Mouse (Mus musculus) intestine, embryonic 14.5 days (tissue): ENCODE measurements around the gene Gab1. TPM values are rescaled to one million over a fixed set of nuclear protein-coding genes. Genes with fewer than 3 reads are reported as not detected.

Source experiments
- ATAC-seq: fragments of 200-750 bp; cut with Nextera tagmentation; replicated peaks from 2 replicates; pipeline ENCODE4 v1.8.0; 2017; ENCODE audit warnings: low read depth, moderate number of reproducible peaks, moderate TSS enrichment, moderate library complexity; ENCODE audit not compliant: low FRiP score, low TSS enrichment
- DNase-seq: peaks from one replicate; pipeline ENCODE4 v3.0.0-alpha.2; 2018; ENCODE audit warnings: low spot score
- H3K27ac ChIP-seq: fragments of 300-500 bp; sonication (generic); 2 replicates; pipeline ENCODE4 v1.5.1; 2014; ENCODE audit warnings: low read depth, mild to moderate bottlenecking, control low read depth
- H3K27me3 ChIP-seq: fragments of 300-500 bp; sonication (generic); replicated peaks from 2 replicates; pipeline ENCODE4 v1.6.1; 2014; ENCODE audit warnings: low read length, control low read depth; ENCODE audit not compliant: control insufficient read depth, insufficient read depth
- H3K36me3 ChIP-seq: fragments of 300-500 bp; sonication (generic); 2 replicates; pipeline ENCODE4 v1.6.1; 2014; ENCODE audit warnings: low read length, control low read depth; ENCODE audit not compliant: control insufficient read depth, insufficient read depth
- H3K4me1 ChIP-seq: fragments of 300-500 bp; sonication (generic); replicated peaks from 2 replicates; pipeline ENCODE4 v1.6.1; 2014; ENCODE audit warnings: low read length, control low read depth, mixed read lengths; ENCODE audit not compliant: control insufficient read depth, insufficient read depth
- H3K4me2 ChIP-seq: fragments of 300-500 bp; sonication (generic); 2 replicates; pipeline ENCODE4 v1.6.1; 2014; ENCODE audit warnings: low read length
- H3K4me3 ChIP-seq: fragments of 300-500 bp; sonication (generic); 2 replicates; pipeline ENCODE4 v1.5.1; 2014; ENCODE audit warnings: low read depth, low read length, control low read depth, mixed read lengths
- H3K9ac ChIP-seq: fragments of 300-500 bp; sonication (generic); 2 replicates; pipeline ENCODE4 v1.6.1; 2014; ENCODE audit warnings: mild to moderate bottlenecking, low read length
- H3K9me3 ChIP-seq: fragments of 300-500 bp; sonication (generic); 2 replicates; pipeline ENCODE4 v1.6.1; 2016; ENCODE audit warnings: low read length, control low read depth; ENCODE audit not compliant: control insufficient read depth
- WGBS: fragments of 180-500 bp; shearing (Covaris S2); extraction: QIAGEN DNeasy Blood & Tissue Kit; methylation state at CpG from one replicate; pipeline ENCODE4 v1.1.7; 2014; 5-methylcytosine and 5-hydroxymethylcytosine counted together
- polyA plus RNA-seq: library from polyadenylated mRNA; unstranded; fragments of >200 nt; fragmentation: Nextera tagmentation; extraction: Ambion mirVana; gene quantifications from 2 replicates; pipeline ENCODE4 v1.2.1, GENCODE M21; 2014

Gab1 gene
- polyA plus RNA-seq, 1 experiment from 2014 or later = 23.9 TPM

DNA sequence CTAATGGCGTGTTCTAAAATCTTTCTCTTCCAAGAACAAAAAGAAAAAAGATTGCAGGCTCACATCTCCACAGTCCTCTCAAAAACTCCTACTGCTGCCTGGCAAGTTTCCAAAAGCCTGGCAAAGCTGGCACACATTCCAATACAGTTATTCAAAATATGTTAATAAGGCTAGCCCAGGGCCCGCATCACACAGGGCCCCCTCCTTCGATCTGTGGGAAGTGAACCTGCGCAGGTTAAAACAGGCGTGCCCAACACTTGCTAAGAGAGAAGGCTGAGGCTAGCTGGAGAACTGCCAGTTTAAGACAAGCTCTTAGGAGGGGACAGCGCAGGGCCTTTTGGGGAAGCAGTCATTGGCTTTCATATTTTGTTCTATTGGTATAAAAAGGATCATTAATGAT is 23.7 kb downstream of the Gab1 start:
- 75% methylated on average over 6 of the region's 6 CpGs for WGBS
- no peak overlapping the region for H3K4me2 ChIP-seq
- peaks cover 29% of the 10 kb centered on the region for H3K4me1 ChIP-seq
- no peak overlapping the region for H3K9ac ChIP-seq
- ATAC-seq = no peak
- no peaks in the 10 kb centered on the region for H3K36me3 ChIP-seq
- no peaks in the 10 kb centered on the region for H3K9me3 ChIP-seq
- H3K27me3 ChIP-seq = no peaks in the 10 kb centered on the region
- no peak overlapping the region for H3K27ac ChIP-seq
- no peak for DNase-seq
- H3K4me3 ChIP-seq = no peak overlapping the region

DNA sequence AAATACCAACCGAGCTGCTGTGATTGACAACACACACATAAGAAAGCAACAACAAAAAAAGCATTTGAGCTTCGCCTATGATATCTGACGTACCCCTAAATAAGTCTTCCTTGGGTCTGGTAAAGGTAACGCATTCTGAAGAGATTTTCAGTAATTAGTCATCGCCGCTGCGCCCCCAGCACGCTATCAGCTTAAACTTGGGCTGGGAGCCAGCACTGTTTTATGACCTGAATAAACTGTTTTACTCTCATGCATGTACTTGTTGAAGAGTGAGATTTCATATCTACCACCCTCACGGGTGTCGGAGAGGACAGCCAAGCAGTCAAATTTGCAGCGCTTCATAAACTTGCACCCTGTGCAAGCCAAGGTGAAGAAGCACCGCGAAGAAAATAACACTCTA is 26.7 kb downstream of the Gab1 start:
- 0 out of 2 replicates have a peak overlapping the region, but pooled peaks have one; percentile 10 for H3K9ac ChIP-seq
- H3K4me2 ChIP-seq = peak overlapping the region; percentile 35
- peak; percentile 36 for ATAC-seq
- H3K27me3 ChIP-seq = no peaks in the 10 kb centered on the region
- no peaks in the 10 kb centered on the region for H3K36me3 ChIP-seq
- peaks cover 42% of the 10 kb centered on the region for H3K4me1 ChIP-seq
- WGBS = 53% methylated on average over 13 of the region's 13 CpGs
- no peaks in the 10 kb centered on the region for H3K9me3 ChIP-seq
- no peak overlapping the region for H3K4me3 ChIP-seq
- H3K27ac ChIP-seq = peak overlapping the region; percentile 80
- no peak for DNase-seq

DNA sequence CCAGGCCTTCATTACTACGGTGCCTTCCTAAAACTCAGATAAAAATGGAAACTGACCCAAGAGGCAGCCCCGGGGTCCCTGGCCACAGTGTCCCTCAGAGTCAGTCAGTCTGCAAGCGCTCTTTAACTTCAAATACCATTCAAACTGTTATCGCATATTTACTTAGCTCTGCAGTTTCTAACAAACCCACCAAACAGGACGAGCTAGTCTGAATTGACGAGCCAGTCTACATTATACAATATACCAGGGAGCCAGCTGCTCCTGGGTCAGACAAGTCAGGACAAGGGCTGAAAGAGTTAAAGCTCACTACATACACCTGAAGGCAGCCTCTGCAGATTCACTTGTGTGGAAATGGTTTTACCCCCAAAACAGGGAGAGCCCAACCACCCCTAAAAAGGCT is 27.1 kb downstream of the Gab1 start:
- Histone ChIP-seq H3K9me3 (no peaks in the 10 kb centered on the region), H3K4me3 (no peak overlapping the region), H3K9ac (0 out of 2 replicates have a peak overlapping the region, but pooled peaks have one; percentile 10), H3K4me1 (peaks cover 44% of the 10 kb centered on the region), H3K27me3 (no peaks in the 10 kb centered on the region), H3K4me2 (peak overlapping the region; percentile 35), H3K36me3 (no peaks in the 10 kb centered on the region), H3K27ac (peak overlapping the region; percentile 80)
- DNase-seq (no peak), ATAC-seq (peak; percentile 65)
- 61% methylated on average over 6 of the region's 6 CpGs for WGBS

DNA sequence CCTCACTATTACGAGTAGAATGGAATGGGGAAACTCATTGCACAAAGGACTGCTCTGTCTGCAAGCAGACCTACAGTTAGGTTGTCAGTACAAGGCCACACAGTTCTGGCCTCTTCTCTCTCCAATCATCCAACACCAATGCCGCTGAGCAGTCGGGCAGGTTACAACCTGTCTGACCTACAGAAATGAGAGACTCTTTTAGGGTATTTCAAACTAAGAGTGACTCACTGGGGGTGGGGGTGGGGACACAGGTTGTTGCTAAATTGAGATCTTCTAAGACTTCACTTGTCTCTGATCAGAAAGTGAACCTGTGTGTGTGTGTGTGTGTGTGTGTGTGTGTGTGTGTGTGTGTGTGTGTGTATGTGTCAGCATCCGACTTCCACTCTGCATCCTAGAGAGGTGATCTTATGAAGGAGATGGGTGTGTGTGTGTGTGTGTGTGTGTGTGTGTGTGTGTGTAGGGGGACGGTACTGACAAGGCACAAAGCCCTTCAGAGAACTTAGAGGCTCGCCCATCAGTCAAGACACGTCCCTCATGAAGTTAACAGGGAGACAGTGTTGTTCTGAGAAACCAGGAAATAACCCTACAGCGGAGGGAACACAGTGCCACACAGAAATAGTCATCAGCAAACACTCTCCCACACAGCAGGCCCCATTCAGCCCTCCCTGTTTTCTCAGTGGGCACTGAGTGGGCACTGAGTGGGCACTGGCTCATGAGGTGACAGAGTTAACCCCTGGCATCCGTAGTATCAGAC is 27.7 kb downstream of the Gab1 start:
- peak overlapping the region; percentile 80 for H3K27ac ChIP-seq
- H3K9me3 ChIP-seq = no peaks in the 10 kb centered on the region
- peak overlapping the region; percentile 35 for H3K4me2 ChIP-seq
- ATAC-seq (peak; percentile 53), DNase-seq (no peak)
- WGBS = 49% methylated on average over 9 of the region's 9 CpGs
- no peaks in the 10 kb centered on the region for H3K27me3 ChIP-seq
- no peak overlapping the region for H3K9ac ChIP-seq
- H3K36me3 ChIP-seq = no peaks in the 10 kb centered on the region
- H3K4me1 ChIP-seq = peaks cover 43% of the 10 kb centered on the region
- no peak overlapping the region for H3K4me3 ChIP-seq

DNA sequence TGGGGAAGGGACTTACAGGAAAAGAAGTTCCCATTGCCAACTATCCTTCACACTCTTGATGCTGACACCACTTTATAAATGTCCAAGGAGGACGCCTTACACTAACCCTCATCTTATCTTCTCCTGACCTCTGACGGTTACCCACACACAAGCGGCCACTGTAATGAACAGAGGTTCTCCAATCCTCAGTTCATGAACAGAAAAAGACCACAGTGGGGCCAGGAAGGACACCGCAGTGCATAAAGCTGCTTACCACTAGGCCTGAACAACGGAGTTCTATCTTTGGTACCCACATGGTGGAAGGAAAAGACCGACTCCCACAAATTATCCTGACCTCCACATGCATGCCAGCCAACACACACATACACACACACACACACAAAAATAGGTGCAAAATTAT is 28.7 kb downstream of the Gab1 start:
- Histone ChIP-seq H3K36me3 (no peaks in the 10 kb centered on the region), H3K4me1 (peaks cover 40% of the 10 kb centered on the region)
- no peak for DNase-seq

DNA sequence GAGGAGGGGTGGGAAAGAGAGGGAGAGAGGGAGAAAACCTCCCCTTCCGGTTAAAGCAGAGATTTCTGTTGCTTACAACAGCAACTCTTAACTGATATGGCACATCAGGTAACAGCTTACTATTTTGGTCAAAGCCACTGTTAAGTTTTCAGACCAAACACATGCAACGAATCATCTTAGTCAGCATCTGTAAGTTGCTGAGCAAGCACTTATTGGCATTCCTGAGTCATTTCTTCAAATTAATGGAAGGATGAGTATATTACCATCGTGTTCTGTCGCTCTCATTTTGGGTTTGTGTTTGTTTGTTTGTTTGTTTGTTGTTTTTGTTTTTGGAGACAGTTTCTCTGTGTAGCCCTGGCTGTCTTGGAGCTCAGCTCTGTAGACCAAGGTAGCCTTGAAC is 30.3 kb downstream of the Gab1 start:
- H3K27ac ChIP-seq = no peak overlapping the region
- H3K9me3 ChIP-seq = no peaks in the 10 kb centered on the region
- H3K36me3 ChIP-seq = no peaks in the 10 kb centered on the region
- peaks cover 35% of the 10 kb centered on the region for H3K4me1 ChIP-seq
- DNase-seq = no peak
- no peak for ATAC-seq
- H3K9ac ChIP-seq = no peak overlapping the region
- 83% methylated on average over 4 of the region's 4 CpGs for WGBS
- no peaks in the 10 kb centered on the region for H3K27me3 ChIP-seq
- no peak overlapping the region for H3K4me3 ChIP-seq
- H3K4me2 ChIP-seq = no peak overlapping the region

More for the DNA sequence above, 28.7 kb downstream of the Gab1 start:
- Histone ChIP-seq H3K4me3 (no peak overlapping the region), H3K9me3 (no peaks in the 10 kb centered on the region), H3K27ac (peak overlapping the region; percentile 27; the same call in 1 of the 2 replicates), H3K27me3 (no peaks in the 10 kb centered on the region), H3K4me2 (no peak overlapping the region), H3K9ac (no peak overlapping the region)
- WGBS = 68% methylated on average over 6 of the region's 6 CpGs
- ATAC-seq = no peak

DNA sequence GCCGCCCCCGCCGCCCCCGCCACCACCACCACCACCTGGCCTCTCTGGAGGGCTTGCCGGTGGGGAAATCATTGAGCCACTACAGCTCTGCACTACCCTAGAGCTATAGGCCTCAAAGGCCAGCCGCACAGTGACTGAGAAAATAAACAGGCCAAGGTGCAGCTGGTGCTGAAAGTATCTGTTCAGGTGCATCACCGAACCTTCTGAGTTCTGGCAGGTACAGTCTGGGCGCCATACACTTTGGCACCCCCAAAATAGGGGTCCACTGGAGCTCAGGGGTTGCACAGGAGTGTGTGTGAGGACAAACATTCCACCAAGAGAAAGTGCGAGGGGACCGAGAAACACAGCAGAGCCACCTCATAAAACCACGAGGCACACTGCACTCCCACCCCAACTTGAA is 31.7 kb downstream of the Gab1 start:
- Histone ChIP-seq H3K4me1 (peaks cover 34% of the 10 kb centered on the region), H3K27ac (peak overlapping the region; percentile 38; the same call in 1 of the 2 replicates)
- 73% methylated on average over 11 of the region's 11 CpGs for WGBS

DNA sequence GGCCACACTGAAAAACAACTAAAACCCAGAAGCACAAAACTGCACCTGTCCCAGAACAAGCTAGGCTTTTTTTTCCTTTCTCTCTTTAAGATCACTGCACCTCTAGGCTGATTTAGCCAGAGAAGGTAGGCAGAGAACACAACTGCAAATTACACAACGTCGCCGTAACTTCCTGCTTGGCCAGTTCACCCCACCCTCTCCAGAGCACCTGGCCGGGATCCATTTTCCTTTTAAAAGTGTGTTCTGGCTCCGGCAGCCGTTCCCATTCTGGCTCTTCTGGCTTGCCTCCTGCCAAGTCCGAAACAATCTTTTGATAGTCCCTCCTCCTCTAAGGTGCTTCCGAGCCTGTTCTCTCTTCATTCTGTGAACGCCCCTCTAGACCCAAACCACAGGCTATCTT is 32.4 kb downstream of the Gab1 start:
- no peak for DNase-seq
- Histone ChIP-seq H3K9ac (no peak overlapping the region), H3K9me3 (no peaks in the 10 kb centered on the region), H3K27ac (peak overlapping the region; percentile 38), H3K36me3 (no peaks in the 10 kb centered on the region), H3K4me3 (no peak overlapping the region), H3K4me1 (peaks cover 27% of the 10 kb centered on the region), H3K4me2 (no peak overlapping the region), H3K27me3 (no peaks in the 10 kb centered on the region)
- ATAC-seq = no peak
- 67% methylated on average over 9 of the region's 9 CpGs for WGBS

More for the DNA sequence above, 31.7 kb downstream of the Gab1 start:
- ATAC-seq = no peak
- Histone ChIP-seq H3K4me3 (no peak overlapping the region), H3K9me3 (no peaks in the 10 kb centered on the region), H3K9ac (no peak overlapping the region), H3K36me3 (no peaks in the 10 kb centered on the region), H3K4me2 (no peak overlapping the region), H3K27me3 (no peaks in the 10 kb centered on the region)
- DNase-seq = no peak

DNA sequence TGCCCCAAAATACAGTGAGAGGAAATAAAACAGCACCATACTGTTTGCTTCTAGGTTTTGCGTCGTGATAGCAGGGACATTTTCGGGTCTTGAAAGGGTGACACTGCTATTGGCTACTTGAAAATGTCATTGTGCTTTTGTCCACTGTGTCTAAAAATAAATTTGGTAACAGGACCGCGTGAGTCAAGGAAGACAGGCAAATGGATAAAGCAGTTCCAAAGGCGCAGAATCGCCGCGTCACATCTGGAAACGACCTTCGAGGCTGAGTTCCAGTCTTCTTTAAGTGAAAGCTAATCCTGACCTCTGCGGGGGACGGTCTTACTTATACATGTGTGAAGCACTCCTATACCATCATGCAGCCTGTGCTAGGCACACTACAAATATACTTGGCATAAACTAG is 35.0 kb downstream of the Gab1 start:
- H3K9ac ChIP-seq = no peak overlapping the region
- H3K9me3 ChIP-seq = no peaks in the 10 kb centered on the region
- DNase-seq = no peak
- no peak overlapping the region for H3K4me2 ChIP-seq
- no peak overlapping the region for H3K4me3 ChIP-seq
- whole genome bisulfite sequencing = 93% methylated on average over 13 of the region's 13 CpGs
- no peaks in the 10 kb centered on the region for H3K27me3 ChIP-seq
- no peak for ATAC-seq
- H3K4me1 ChIP-seq = peaks cover 26% of the 10 kb centered on the region
- H3K27ac ChIP-seq = no peak overlapping the region
- no peaks in the 10 kb centered on the region for H3K36me3 ChIP-seq
